Mouse (Mus musculus): Measurements from ENCODE around the gene Ttc27.

DNA sequence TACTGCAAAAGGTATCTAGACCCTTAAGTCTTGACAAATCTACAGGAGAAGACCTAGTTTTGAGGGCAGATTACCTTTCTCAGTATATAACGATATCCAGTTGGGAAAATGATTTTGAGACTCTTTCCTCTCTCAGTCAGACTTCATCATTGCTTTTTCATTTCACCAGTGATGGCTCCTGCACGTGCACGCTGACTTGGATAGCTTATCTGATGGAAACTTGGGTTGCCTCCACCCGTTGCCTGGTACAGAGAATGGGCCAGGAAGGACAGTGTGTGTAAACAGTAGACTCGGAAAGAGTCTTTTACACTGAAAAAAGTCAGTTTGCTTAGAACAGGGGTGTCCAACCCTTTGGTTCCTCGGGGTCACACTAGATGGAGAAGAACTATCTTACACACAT is 82.3 kb downstream of the Ttc27 start:
- no peak for TF ChIP-seq CTCF (IDR thresholded peaks at IDR 0.05; ENCODE audit: control insufficient read depth, insufficient read depth, insufficient replicate concordance, low read depth, low read length)
- no peak for TF ChIP-seq POLR2A (IDR thresholded peaks at IDR 0.05; ENCODE audit: control insufficient read depth, low read depth, low read length)

Measured in testis, adult 2 months (tissue).